Mouse (Mus musculus) megakaryocyte, embryonic 14.5 days (primary cell): ENCODE measurements at regions not wholly inside any gene's neighbourhood (a gene's known extent, or its start where the extent isn't known, plus 50 kb on each side); places are given as distances from the start of the nearest gene placed in this dataset.

Source experiments
- H3K27me3 ChIP-seq: replicated peaks from 2 replicates; pipeline ENCODE3; 2012; ENCODE audit warnings: inconsistent platforms
- H3K36me3 ChIP-seq: replicated peaks from 2 replicates; pipeline ENCODE3; 2012; ENCODE audit warnings: low read length, inconsistent platforms, mixed read lengths
- H3K4me1 ChIP-seq: 2 replicates; pipeline ENCODE4 v1.6.1; 2012; ENCODE audit warnings: inconsistent platforms
- H3K4me3 ChIP-seq: replicated peaks from 2 replicates; pipeline ENCODE3; 2012; ENCODE audit warnings: moderate library complexity, mild to moderate bottlenecking, inconsistent platforms
- H3K9me3 ChIP-seq: 2 replicates; pipeline ENCODE4 v1.6.1; 2012; ENCODE audit warnings: inconsistent platforms
- FLI1 ChIP-seq: IDR thresholded peaks from 2 replicates; pipeline ENCODE4 v1.6.1; 2012; ENCODE audit warnings: low read length, inconsistent platforms, mixed read lengths
- GATA1 ChIP-seq: IDR thresholded peaks from 3 replicates; pipeline ENCODE4 v1.6.1; 2012; ENCODE audit warnings: mixed read lengths, low read length, inconsistent platforms, borderline replicate concordance

- Histone ChIP-seq H3K4me3 (no peak overlapping the region), H3K4me1 (no peaks in the 10 kb centered on the region), H3K9me3 (peaks cover 7% of the 10 kb centered on the region), H3K27me3 (no peaks in the 10 kb centered on the region), H3K36me3 (no peaks in the 10 kb centered on the region)
- TF ChIP-seq FLI1: no peak
- no peak for TF ChIP-seq GATA1
These were observed 118.7 kb upstream of the Map3k1 start for GRCm38 (mm10) chr13:111927489-111927888.

DNA sequence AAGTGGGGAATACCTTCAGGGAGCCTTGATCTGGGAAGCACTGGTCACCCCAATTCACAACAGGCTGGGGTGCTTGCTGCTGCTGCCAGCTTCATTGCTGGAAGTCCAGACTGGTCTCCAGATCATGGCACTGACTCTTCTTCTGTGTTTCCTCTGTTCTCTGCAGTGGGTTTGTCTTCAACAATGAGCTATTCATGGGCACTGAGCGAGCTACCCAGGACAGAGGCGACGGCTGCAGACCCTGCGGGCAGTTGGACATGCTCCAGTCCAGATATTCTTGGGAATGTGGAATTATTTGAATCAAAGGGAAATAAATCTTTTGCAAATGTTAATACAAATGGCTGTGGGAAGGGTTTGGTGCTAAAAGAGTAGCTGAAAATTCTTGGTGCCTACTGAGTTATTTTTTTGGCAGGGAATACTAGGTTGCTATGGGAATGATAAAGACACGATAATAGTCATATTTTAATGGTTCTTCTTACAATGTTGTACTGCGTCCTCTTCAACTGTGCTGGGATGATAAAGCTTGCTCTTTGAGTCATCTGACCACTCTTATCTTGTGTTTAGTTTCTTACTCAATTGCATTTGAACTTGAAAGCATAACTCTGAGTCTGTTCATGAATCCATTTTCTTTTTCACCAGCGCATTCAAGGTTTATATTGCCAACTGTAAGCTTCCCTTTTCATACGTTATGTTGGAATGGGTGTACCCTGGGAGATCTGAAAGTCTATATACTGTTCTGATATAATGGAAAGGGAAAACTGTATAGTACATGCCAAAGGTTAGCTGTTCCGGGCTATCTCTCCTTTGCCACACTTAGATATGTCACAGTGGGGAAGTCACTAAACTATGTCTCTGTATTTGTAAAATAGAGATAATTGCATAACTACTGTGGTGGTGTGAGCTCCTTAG is 120.1 kb upstream of the Map3k1 start:
- no peaks in the 10 kb centered on the region for H3K4me1 ChIP-seq
- H3K27me3 ChIP-seq: no peaks in the 10 kb centered on the region
- no peaks in the 10 kb centered on the region for H3K36me3 ChIP-seq
- TF ChIP-seq FLI1: no peak
- TF ChIP-seq GATA1: no peak
- H3K9me3 ChIP-seq: no peaks in the 10 kb centered on the region
- H3K4me3 ChIP-seq: no peak overlapping the region

DNA sequence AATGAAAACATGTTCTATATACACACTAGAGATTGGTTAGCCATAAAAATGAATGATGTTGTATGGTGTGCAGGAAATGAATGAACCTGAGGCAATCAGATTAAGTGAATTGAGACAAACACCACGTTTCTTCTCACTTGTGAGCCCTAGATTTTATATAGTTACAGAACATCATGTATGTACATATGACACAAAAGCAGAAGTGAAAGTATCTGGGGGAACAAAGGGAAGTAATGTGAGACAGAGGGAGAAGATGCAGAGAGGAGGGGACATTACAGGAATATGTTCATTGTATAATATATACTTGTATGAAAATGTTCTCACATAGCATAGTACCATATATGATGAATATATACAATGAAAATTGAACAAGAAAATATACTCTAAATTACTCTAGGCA is 121.1 kb upstream of the Map3k1 start:
- no peaks in the 10 kb centered on the region for H3K27me3 ChIP-seq
- H3K36me3 ChIP-seq: no peaks in the 10 kb centered on the region
- H3K4me3 ChIP-seq: no peak overlapping the region
- H3K9me3 ChIP-seq: no peaks in the 10 kb centered on the region
- H3K4me1 ChIP-seq: no peaks in the 10 kb centered on the region
- TF ChIP-seq GATA1: no peak
- TF ChIP-seq FLI1: no peak

DNA sequence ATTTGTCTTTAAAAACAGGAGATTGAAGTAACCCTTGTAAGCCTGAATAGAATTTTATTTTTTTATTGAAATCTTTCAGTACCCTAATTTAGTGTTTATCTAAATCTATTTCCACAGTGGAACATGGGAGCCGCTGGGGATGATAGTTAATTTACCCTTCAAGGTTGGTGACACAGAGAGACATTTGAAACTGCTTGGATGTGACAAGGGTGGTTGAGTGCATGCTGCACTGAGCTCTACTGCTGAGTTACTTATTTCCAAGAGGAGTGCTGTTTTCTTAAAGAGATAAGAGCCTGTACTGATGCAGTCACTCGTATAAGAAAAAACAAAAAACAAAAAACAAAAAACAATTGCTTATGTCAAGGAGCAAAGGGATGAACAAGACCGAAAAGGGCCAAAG is 123.7 kb upstream of the Map3k1 start:
- Histone ChIP-seq H3K27me3 (peaks cover 3% of the 10 kb centered on the region), H3K4me3 (no peak overlapping the region), H3K4me1 (peaks cover 5% of the 10 kb centered on the region; the same call in 1 of the 2 replicates), H3K36me3 (no peaks in the 10 kb centered on the region), H3K9me3 (no peaks in the 10 kb centered on the region)
- TF ChIP-seq GATA1: no peak
- TF ChIP-seq FLI1: no peak

DNA sequence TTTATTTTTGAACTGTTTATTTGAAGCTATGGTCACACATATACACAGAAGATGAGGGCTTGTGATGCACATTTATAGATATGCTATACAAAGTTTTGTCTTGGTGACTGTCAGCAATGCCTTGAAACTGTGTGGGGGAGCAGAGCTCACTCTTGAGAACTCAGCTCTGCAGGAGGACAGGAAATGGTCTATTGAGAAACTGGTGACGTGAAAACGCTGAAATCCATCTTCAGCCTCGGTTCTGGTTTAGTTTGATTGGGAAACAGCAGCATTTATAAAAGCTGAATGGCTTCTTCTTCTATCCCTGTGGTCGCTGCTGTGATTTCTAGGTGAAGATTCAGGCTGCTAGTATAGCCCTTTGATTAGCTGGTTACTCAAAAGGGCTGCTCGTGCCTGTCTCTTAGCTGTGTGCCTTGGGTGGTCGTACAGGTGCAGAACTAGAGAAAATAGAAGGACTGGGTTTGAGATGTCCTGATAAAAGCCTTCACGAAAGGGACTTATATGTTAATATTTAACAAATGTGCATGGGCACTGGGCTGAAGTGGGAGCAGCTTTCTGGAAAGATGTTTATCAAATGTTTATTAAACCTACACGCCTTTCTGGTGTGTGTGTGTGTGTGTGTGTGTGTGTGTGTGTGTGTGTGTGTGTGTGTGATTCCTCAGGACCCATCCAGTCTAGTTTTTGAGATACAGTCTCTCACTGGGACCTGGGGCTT is 124.9 kb upstream of the Map3k1 start:
- TF ChIP-seq GATA1 (no peak), FLI1 (no peak)
- Histone ChIP-seq H3K4me1 (peaks cover 5% of the 10 kb centered on the region; the same call in 1 of the 2 replicates), H3K27me3 (peaks cover 4% of the 10 kb centered on the region), H3K4me3 (no peak overlapping the region), H3K36me3 (no peaks in the 10 kb centered on the region), H3K9me3 (no peaks in the 10 kb centered on the region)

DNA sequence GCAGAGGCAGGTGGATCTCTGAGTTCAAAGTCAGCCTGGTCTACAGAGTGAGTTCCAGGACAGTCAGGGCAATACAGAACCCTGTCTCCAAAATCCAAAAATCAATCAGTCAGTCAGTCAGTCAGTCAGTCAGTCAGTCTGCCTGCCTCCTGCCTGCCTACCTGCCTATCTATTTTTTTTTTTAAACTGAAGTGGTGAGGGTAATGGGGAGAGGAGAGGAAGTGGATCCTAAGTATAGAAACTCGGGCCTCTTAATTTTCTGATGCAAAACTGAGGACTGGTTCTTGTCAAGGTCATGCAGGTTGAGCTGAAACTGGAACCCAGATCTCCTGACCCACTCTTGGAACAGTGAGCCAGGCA is 126.9 kb upstream of the Map3k1 start:
- Histone ChIP-seq H3K4me3 (peak overlapping the region; percentile 33), H3K27me3 (peaks cover 4% of the 10 kb centered on the region), H3K4me1 (peaks cover 5% of the 10 kb centered on the region; the same call in 1 of the 2 replicates), H3K36me3 (no peaks in the 10 kb centered on the region), H3K9me3 (no peaks in the 10 kb centered on the region)
- TF ChIP-seq FLI1 (no peak), GATA1 (no peak)

DNA sequence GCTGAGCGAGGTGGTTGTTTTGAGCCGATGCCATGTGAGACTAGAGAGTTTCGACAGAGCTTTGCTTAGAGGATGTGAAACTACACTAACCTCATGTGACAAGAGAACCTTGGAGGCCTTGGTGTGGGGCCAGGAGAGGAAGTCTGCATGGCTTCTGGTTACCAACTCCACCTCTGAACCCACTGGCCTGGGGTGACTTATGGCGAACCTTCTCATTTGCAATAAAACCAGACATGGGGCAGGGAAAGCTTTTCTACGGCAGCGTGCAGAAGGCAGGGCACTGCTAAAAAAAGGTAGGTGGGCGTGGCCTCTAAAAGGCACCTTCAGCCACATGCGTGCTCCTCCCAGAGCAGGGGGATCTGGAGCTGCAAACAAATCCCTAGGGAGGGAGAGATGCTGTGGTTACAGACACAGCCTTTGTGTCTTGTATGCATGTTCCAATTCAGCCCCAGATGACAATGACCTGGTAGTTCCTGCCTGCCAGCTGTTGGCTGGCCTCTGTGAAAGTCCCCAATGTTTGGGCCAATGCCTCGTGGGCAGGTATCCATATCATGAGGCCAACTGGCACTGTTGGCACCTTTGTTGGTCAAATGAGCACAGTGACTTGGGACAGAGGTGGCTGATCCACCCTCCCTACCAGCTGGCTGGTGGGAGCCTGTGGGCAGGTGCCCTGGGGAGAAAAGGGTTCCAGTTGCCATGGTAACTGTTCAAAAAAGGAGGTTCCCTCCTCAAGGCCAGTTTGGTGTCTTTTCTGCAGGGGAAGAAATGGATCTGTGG is 127.5 kb upstream of the Map3k1 start:
- Histone ChIP-seq H3K9me3 (no peaks in the 10 kb centered on the region), H3K27me3 (peaks cover 4% of the 10 kb centered on the region), H3K4me1 (peaks cover 5% of the 10 kb centered on the region; the same call in 1 of the 2 replicates), H3K36me3 (no peaks in the 10 kb centered on the region), H3K4me3 (peak overlapping the region; percentile 69)
- TF ChIP-seq FLI1: no peak

DNA sequence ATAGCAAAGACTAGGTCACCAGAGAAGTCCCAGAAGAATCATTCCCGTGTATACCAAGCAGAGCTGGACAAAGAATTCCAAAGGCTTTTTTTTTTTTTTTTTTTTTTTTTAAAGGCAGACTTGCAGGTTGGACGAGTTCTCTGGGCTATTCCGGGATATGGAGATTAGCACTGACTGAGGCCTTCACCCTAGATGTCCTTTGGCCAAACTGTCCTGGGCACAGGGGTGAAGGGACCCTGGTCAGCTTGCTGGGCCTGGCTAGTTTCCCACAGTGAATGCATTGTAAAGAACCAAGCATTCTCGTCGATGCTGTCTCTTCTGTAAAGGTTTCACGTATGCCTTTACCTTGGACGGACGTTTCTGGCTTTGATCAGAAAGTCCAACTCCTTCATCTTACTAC is 128.2 kb upstream of the Map3k1 start:
- H3K4me3 ChIP-seq: no peak overlapping the region
- no peaks in the 10 kb centered on the region for H3K36me3 ChIP-seq
- H3K9me3 ChIP-seq: no peaks in the 10 kb centered on the region
- TF ChIP-seq FLI1: no peak
- TF ChIP-seq GATA1: no peak
- peaks cover 4% of the 10 kb centered on the region for H3K27me3 ChIP-seq
- H3K4me1 ChIP-seq: peaks cover 5% of the 10 kb centered on the region; the same call in 1 of the 2 replicates

- H3K9me3 ChIP-seq: no peaks in the 10 kb centered on the region
- peaks cover 5% of the 10 kb centered on the region for H3K27me3 ChIP-seq
- H3K36me3 ChIP-seq: no peaks in the 10 kb centered on the region
- TF ChIP-seq FLI1: no peak
- TF ChIP-seq GATA1: no peak
- H3K4me3 ChIP-seq: no peak overlapping the region
- H3K4me1 ChIP-seq: peaks cover 5% of the 10 kb centered on the region; the same call in 1 of the 2 replicates
These were observed 130.2 kb upstream of the Map3k1 start for GRCm38 (mm10) chr13:111938896-111939422.
